Mouse (Mus musculus): ENCODE measurements at regions not wholly inside any gene's neighbourhood (a gene's known extent, or its start where the extent isn't known, plus 50 kb on each side); places are given as distances from the start of the nearest gene placed in this dataset.

DNA sequence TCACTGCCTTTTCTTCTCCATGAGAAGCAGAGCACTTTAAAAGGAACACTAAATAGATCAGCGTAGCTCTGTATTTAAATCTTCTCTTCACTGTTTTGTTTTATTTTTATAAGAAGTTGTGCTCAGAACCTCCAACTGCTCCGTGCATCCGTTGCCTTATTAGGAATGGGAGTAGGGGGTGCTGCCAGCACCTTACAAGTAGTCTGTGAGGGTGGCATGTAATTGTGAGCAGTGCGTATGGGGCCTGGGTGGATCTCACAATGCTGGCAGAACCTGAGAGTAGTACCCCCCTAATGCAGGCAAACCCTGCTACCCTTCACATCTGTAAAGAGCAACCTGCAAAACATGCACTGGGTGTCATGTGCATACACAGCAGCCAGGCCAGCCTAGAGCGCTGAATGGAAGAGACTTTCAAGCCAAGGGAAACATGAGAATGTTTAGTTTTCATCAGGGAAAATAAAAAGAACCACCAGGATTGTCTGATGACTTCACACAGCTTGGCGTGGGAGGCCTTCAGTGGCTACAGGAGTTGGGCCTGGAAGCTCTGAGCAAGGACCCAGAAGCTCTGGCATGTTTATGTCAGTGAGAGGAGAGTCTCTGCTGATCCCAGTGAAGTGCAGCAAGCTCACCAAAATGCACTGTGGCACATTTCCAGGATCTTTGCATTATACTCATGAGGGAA is 64.5 kb upstream of the Gm21897 start:
- TF ChIP-seq POLR2A (IDR thresholded peaks at IDR 0.05; ENCODE audit: insufficient read depth, low read depth, low read length), result no peak
- TF ChIP-seq EP300 (IDR thresholded peaks at IDR 0.05; ENCODE audit: insufficient read depth, low read depth, low read length), result no peak

Data from heart, adult 2 months (tissue).